Mouse (Mus musculus) small intestine, adult 2 months (tissue): ENCODE results near the gene Rasgrp2. TPM values are rescaled to one million over a fixed set of nuclear protein-coding genes. Genes with fewer than 3 reads are reported as not detected.

Source experiments
- H3K27ac ChIP-seq: fragments of 200-500 bp; 2 replicates; pipeline ENCODE4 v1.5.1; 2012; ENCODE audit warnings: low read depth, low read length, control low read depth, inconsistent platforms; ENCODE audit not compliant: insufficient read depth
- H3K27me3 ChIP-seq: fragments of 200-500 bp; 2 replicates; pipeline ENCODE4 v1.6.1; 2012; ENCODE audit warnings: mild to moderate bottlenecking, moderate library complexity, low read length, inconsistent platforms; ENCODE audit not compliant: control insufficient read depth, insufficient read depth
- H3K36me3 ChIP-seq: fragments of 200-500 bp; 2 replicates; pipeline ENCODE4 v1.6.1; 2012; ENCODE audit warnings: mild to moderate bottlenecking, low read length, control low read depth, inconsistent platforms; ENCODE audit not compliant: control insufficient read depth, insufficient read depth
- H3K4me1 ChIP-seq: fragments of 200-500 bp; 2 replicates; pipeline ENCODE4 v1.6.1; 2012; ENCODE audit warnings: low read length, inconsistent platforms, mixed read lengths; ENCODE audit not compliant: control insufficient read depth, insufficient read depth, insufficient read length
- H3K4me3 ChIP-seq: fragments of 200-500 bp; 2 replicates; pipeline ENCODE4 v1.5.1; 2012; ENCODE audit warnings: low read depth, mild to moderate bottlenecking, control low read depth, inconsistent platforms, low read length, moderate library complexity
- CTCF ChIP-seq: fragments of 200-500 bp; IDR thresholded peaks from 2 replicates; pipeline ENCODE4 v1.5.1; 2012; ENCODE audit warnings: low read depth, mild to moderate bottlenecking, control low read depth, inconsistent platforms, low read length, moderate library complexity, mixed read lengths; ENCODE audit not compliant: insufficient replicate concordance, insufficient read length; ENCODE audit errors: extremely low read depth
- POLR2A ChIP-seq: fragments of 200-500 bp; IDR thresholded peaks from 2 replicates; pipeline ENCODE4 v1.6.1; 2012; ENCODE audit warnings: low read depth, mild to moderate bottlenecking, control low read depth, inconsistent platforms, low read length, moderate library complexity
- WGBS: fragments of 180-500 bp; shearing (Covaris S2); methylation state at CpG from one replicate; pipeline ENCODE4 v1.1.7; 2018; 5-methylcytosine and 5-hydroxymethylcytosine counted together
- polyA plus RNA-seq: library from polyadenylated mRNA; depleted of rRNA; stranded (reverse); fragments of >200 nt; gene quantifications from 2 replicates; pipeline ENCODE4 v1.2.3, GENCODE M21; 2012; rRNA removed

The Rasgrp2 gene
- polyA plus RNA-seq, 1 experiment = 38.3 TPM

GRCm38 (mm10) chr19:6453349-6453748 is 54.2 kb downstream of the Rasgrp2 start:
- no peak overlapping the region for H3K27ac ChIP-seq
- no peak for TF ChIP-seq CTCF
- TF ChIP-seq POLR2A = no peak
- 76% methylated on average over 8 of the region's 8 CpGs for WGBS
- H3K27me3 ChIP-seq = no peaks in the 10 kb centered on the region
- no peak overlapping the region for H3K4me3 ChIP-seq
- no peaks in the 10 kb centered on the region for H3K4me1 ChIP-seq
- no peaks in the 10 kb centered on the region for H3K36me3 ChIP-seq

- Histone ChIP-seq H3K27me3 (0 out of 2 replicates have a peak, but pooled peaks cover under 1% of the 10 kb centered on the region), H3K36me3 (no peaks in the 10 kb centered on the region), H3K4me3 (no peak overlapping the region), H3K27ac (no peak overlapping the region), H3K4me1 (no peaks in the 10 kb centered on the region)
- TF ChIP-seq CTCF = no peak
- no peak for TF ChIP-seq POLR2A
- WGBS = 76% methylated on average over 10 of the region's 10 CpGs
Measured at GRCm38 (mm10) chr19:6454041-6454720, 55.0 kb downstream of the Rasgrp2 start.

- Histone ChIP-seq H3K27ac (no peak overlapping the region), H3K4me3 (no peak overlapping the region), H3K27me3 (peaks cover 4% of the 10 kb centered on the region; the same call in 1 of the 2 replicates), H3K36me3 (no peaks in the 10 kb centered on the region), H3K4me1 (no peaks in the 10 kb centered on the region)
- no peak for TF ChIP-seq CTCF
- no peak for TF ChIP-seq POLR2A
- WGBS = 62% methylated on average over 6 of the region's 6 CpGs
Measured at GRCm38 (mm10) chr19:6459504-6459903, 60.4 kb downstream of the Rasgrp2 start.

- Histone ChIP-seq H3K36me3 (no peaks in the 10 kb centered on the region), H3K4me1 (no peaks in the 10 kb centered on the region), H3K27me3 (peaks cover 4% of the 10 kb centered on the region; the same call in 1 of the 2 replicates), H3K27ac (no peak overlapping the region), H3K4me3 (no peak overlapping the region)
- WGBS = 48% methylated on average over 6 of the region's 6 CpGs
- TF ChIP-seq CTCF (no peak), POLR2A (no peak)
Measured at GRCm38 (mm10) chr19:6462841-6463240, 63.7 kb downstream of the Rasgrp2 start.

- TF ChIP-seq CTCF (no peak), POLR2A (no peak)
- no peaks in the 10 kb centered on the region for H3K4me1 ChIP-seq
- no peak overlapping the region for H3K4me3 ChIP-seq
- H3K27me3 ChIP-seq = peaks cover under 1% of the 10 kb centered on the region; the same call in 1 of the 2 replicates
- H3K36me3 ChIP-seq = no peaks in the 10 kb centered on the region
- 65% methylated on average over 10 of the region's 10 CpGs for WGBS
- H3K27ac ChIP-seq = no peak overlapping the region
Measured at GRCm38 (mm10) chr19:6464306-6465071, 65.3 kb downstream of the Rasgrp2 start.

Other genes with a start within 250 kb of the Rasgrp2 start
- 0.17 and 1.7 TPM in 2 replicates for gene Majin, start 215.0 kb upstream of the Rasgrp2 start, polyA plus RNA-seq
- 0.74 TPM in 1 of 2 replicates, not detected in the other for gene Gpha2, start 173.0 kb upstream of the Rasgrp2 start, polyA plus RNA-seq
- 64.2 and 112 TPM in 2 replicates for gene Ppp2r5b, start 163.5 kb upstream of the Rasgrp2 start, polyA plus RNA-seq
- gene Atg2a, start 157.7 kb upstream of the Rasgrp2 start, polyA plus RNA-seq = 37.0 and 68.8 TPM in 2 replicates
- 315 and 714 TPM in 2 replicates for gene Ehd1, start 122.6 kb upstream of the Rasgrp2 start, polyA plus RNA-seq
- 26.0 and 53.2 TPM in 2 replicates for gene Cdc42bpg, start 92.9 kb upstream of the Rasgrp2 start, polyA plus RNA-seq
- 23.6 and 38.5 TPM in 2 replicates for gene Men1, start 64.4 kb upstream of the Rasgrp2 start, polyA plus RNA-seq
- gene Map4k2, start 58.2 kb upstream of the Rasgrp2 start, polyA plus RNA-seq = 41.0 and 77.3 TPM in 2 replicates
- 99.0 and 171 TPM in 2 replicates for gene Sf1, start 35.6 kb upstream of the Rasgrp2 start, polyA plus RNA-seq
- 3.2 and 5.0 TPM in 2 replicates for gene Pygm, start 14.9 kb upstream of the Rasgrp2 start, polyA plus RNA-seq
- gene Nrxn2, start 19.4 kb downstream of the Rasgrp2 start, polyA plus RNA-seq = 2.0 and 2.9 TPM in 2 replicates
- gene Slc22a12, start 143.7 kb downstream of the Rasgrp2 start, polyA plus RNA-seq = not detected in 2 replicates